Mouse (Mus musculus): ENCODE results near the gene Phb. TPM values are rescaled to one million over a fixed set of nuclear protein-coding genes. Genes with fewer than 3 reads are reported as not detected.

The Phb gene
- polyA plus RNA-seq (2012; rRNA removed) = 172 and 205 TPM in 2 replicates

GRCm38 (mm10) chr11:95666529-95667149 is at the start of gene Phb:
Gene Phb (plus strand): TSS chr11:95666957.
- TF ChIP-seq POLR2A (IDR thresholded peaks at IDR 0.05; ENCODE audit: borderline replicate concordance, extremely low read depth, insufficient read depth, insufficient read length, poor library complexity, severe bottlenecking) (peak; percentile 37; the same call in 1 of the 2 replicates), CTCF (IDR thresholded peaks at IDR 0.05; ENCODE audit: borderline replicate concordance, extremely low read depth, insufficient read depth, insufficient read length) (no peak)
- DNase-seq (ENCODE audit: low read depth) = peak; percentile 100

- TF ChIP-seq CTCF (IDR thresholded peaks at IDR 0.05; ENCODE audit: borderline replicate concordance, extremely low read depth, insufficient read depth, insufficient read length) (no peak), POLR2A (IDR thresholded peaks at IDR 0.05; ENCODE audit: borderline replicate concordance, extremely low read depth, insufficient read depth, insufficient read length, poor library complexity, severe bottlenecking) (no peak)
- peak; percentile 87 for DNase-seq (ENCODE audit: low read depth)
These were observed 48.8 kb upstream of the Phb start for GRCm38 (mm10) chr11:95617785-95618465.

GRCm38 (mm10) chr11:95619081-95619480 is 47.7 kb upstream of the Phb start:
- peak; percentile 81 for DNase-seq (ENCODE audit: low read depth)
- TF ChIP-seq CTCF (IDR thresholded peaks at IDR 0.05; ENCODE audit: borderline replicate concordance, extremely low read depth, insufficient read depth, insufficient read length) (no peak), POLR2A (IDR thresholded peaks at IDR 0.05; ENCODE audit: borderline replicate concordance, extremely low read depth, insufficient read depth, insufficient read length, poor library complexity, severe bottlenecking) (no peak)

GRCm38 (mm10) chr11:95619886-95620444 is 46.8 kb upstream of the Phb start:
- TF ChIP-seq POLR2A (IDR thresholded peaks at IDR 0.05; ENCODE audit: borderline replicate concordance, extremely low read depth, insufficient read depth, insufficient read length, poor library complexity, severe bottlenecking) = no peak
- no peak for TF ChIP-seq CTCF (IDR thresholded peaks at IDR 0.05; ENCODE audit: borderline replicate concordance, extremely low read depth, insufficient read depth, insufficient read length)
- no peak for DNase-seq (ENCODE audit: low read depth)

GRCm38 (mm10) chr11:95621010-95621409 is 45.7 kb upstream of the Phb start:
- no peak for TF ChIP-seq CTCF (IDR thresholded peaks at IDR 0.05; ENCODE audit: borderline replicate concordance, extremely low read depth, insufficient read depth, insufficient read length)
- TF ChIP-seq POLR2A (IDR thresholded peaks at IDR 0.05; ENCODE audit: borderline replicate concordance, extremely low read depth, insufficient read depth, insufficient read length, poor library complexity, severe bottlenecking) = no peak
- DNase-seq (ENCODE audit: low read depth) = no peak

- TF ChIP-seq POLR2A (IDR thresholded peaks at IDR 0.05; ENCODE audit: borderline replicate concordance, extremely low read depth, insufficient read depth, insufficient read length, poor library complexity, severe bottlenecking) (no peak), CTCF (IDR thresholded peaks at IDR 0.05; ENCODE audit: borderline replicate concordance, extremely low read depth, insufficient read depth, insufficient read length) (no peak)
- DNase-seq (ENCODE audit: low read depth) = no peak
These were observed 45.1 kb upstream of the Phb start for GRCm38 (mm10) chr11:95621541-95622130.

GRCm38 (mm10) chr11:95622426-95622825 is 44.3 kb upstream of the Phb start:
- no peak for DNase-seq (ENCODE audit: low read depth)
- no peak for TF ChIP-seq CTCF (IDR thresholded peaks at IDR 0.05; ENCODE audit: borderline replicate concordance, extremely low read depth, insufficient read depth, insufficient read length)
- TF ChIP-seq POLR2A (IDR thresholded peaks at IDR 0.05; ENCODE audit: borderline replicate concordance, extremely low read depth, insufficient read depth, insufficient read length, poor library complexity, severe bottlenecking) = no peak

GRCm38 (mm10) chr11:95630558-95630957 is 36.2 kb upstream of the Phb start:
- DNase-seq (ENCODE audit: low read depth) = no peak

GRCm38 (mm10) chr11:95631301-95631700 is 35.5 kb upstream of the Phb start:
- TF ChIP-seq CTCF (IDR thresholded peaks at IDR 0.05; ENCODE audit: borderline replicate concordance, extremely low read depth, insufficient read depth, insufficient read length) = no peak
- TF ChIP-seq POLR2A (IDR thresholded peaks at IDR 0.05; ENCODE audit: borderline replicate concordance, extremely low read depth, insufficient read depth, insufficient read length, poor library complexity, severe bottlenecking) = no peak

More at GRCm38 (mm10) chr11:95630558-95630957, 36.2 kb upstream of the Phb start:
- TF ChIP-seq POLR2A (IDR thresholded peaks at IDR 0.05; ENCODE audit: borderline replicate concordance, extremely low read depth, insufficient read depth, insufficient read length, poor library complexity, severe bottlenecking) (no peak), CTCF (IDR thresholded peaks at IDR 0.05; ENCODE audit: borderline replicate concordance, extremely low read depth, insufficient read depth, insufficient read length) (no peak)

GRCm38 (mm10) chr11:95632474-95632873 is 34.3 kb upstream of the Phb start:
- TF ChIP-seq POLR2A (IDR thresholded peaks at IDR 0.05; ENCODE audit: borderline replicate concordance, extremely low read depth, insufficient read depth, insufficient read length, poor library complexity, severe bottlenecking) (no peak), CTCF (IDR thresholded peaks at IDR 0.05; ENCODE audit: borderline replicate concordance, extremely low read depth, insufficient read depth, insufficient read length) (no peak)
- no peak for DNase-seq (ENCODE audit: low read depth)

More at GRCm38 (mm10) chr11:95631301-95631700, 35.5 kb upstream of the Phb start:
- DNase-seq (ENCODE audit: low read depth) = no peak

GRCm38 (mm10) chr11:95633512-95634000 is 33.2 kb upstream of the Phb start:
- peak; percentile 35 for DNase-seq (ENCODE audit: low read depth)
- TF ChIP-seq CTCF (IDR thresholded peaks at IDR 0.05; ENCODE audit: borderline replicate concordance, extremely low read depth, insufficient read depth, insufficient read length) (no peak), POLR2A (IDR thresholded peaks at IDR 0.05; ENCODE audit: borderline replicate concordance, extremely low read depth, insufficient read depth, insufficient read length, poor library complexity, severe bottlenecking) (no peak)

Measured in brain, embryonic 14.5 days (tissue).